Mouse (Mus musculus) heart, embryonic 14.5 days (tissue): ENCODE results near the gene Sumo2. TPM values are rescaled to one million over a fixed set of nuclear protein-coding genes. Genes with fewer than 3 reads are reported as not detected.
"Not testable (repeated sequence)": the region's sequence is repeated elsewhere in the genome, so short reads cannot be mapped to it uniquely, and the experiment has no call there.

Source experiments
- ATAC-seq: fragments of 200-750 bp; cut with Nextera tagmentation; 2 replicates; pipeline ENCODE4 v1.8.0; 2017; ENCODE audit warnings: low read depth, moderate TSS enrichment; ENCODE audit not compliant: insufficient number of reproducible peaks, insufficient read depth, low FRiP score
- H3K27ac ChIP-seq, 2 experiments: fragments of 200-500 bp in 1 of 2; fragments of 300-500 bp in 1 of 2; sonication (generic) in 1 of 2; replicated peaks in 1 of 2; 2 replicates each; pipeline ENCODE4 v1.5.1; 2012 to 2014; ENCODE audit warnings: low read depth in 2 of 2, low read length in 2 of 2, control low read depth in 1 of 2, mild to moderate bottlenecking in 1 of 2, mixed read lengths in 1 of 2; ENCODE audit not compliant: control insufficient read depth in 1 of 2, insufficient read depth in 1 of 2
- H3K27me3 ChIP-seq: fragments of 300-500 bp; sonication (generic); 2 replicates; pipeline ENCODE4 v1.6.1; 2014; ENCODE audit warnings: mild to moderate bottlenecking, low read length, control low read depth; ENCODE audit not compliant: control insufficient read depth, insufficient read depth
- H3K36me3 ChIP-seq: fragments of 300-500 bp; sonication (generic); 2 replicates; pipeline ENCODE4 v1.6.1; 2014; ENCODE audit warnings: mild to moderate bottlenecking, control low read depth, low read length, mixed read lengths; ENCODE audit not compliant: control insufficient read depth, insufficient read depth
- H3K4me1 ChIP-seq, 2 experiments: fragments of 200-500 bp in 1 of 2; fragments of 300-500 bp in 1 of 2; sonication (generic) in 1 of 2; 2 replicates each; pipeline ENCODE4 v1.6.1; 2012 to 2014; ENCODE audit warnings: low read length in 2 of 2, control low read depth in 1 of 2, mixed read lengths in 1 of 2; ENCODE audit not compliant: control insufficient read depth in 2 of 2, insufficient read depth in 2 of 2
- H3K4me2 ChIP-seq: fragments of 300-500 bp; sonication (generic); 2 replicates; pipeline ENCODE4 v1.6.1; 2014; ENCODE audit warnings: mild to moderate bottlenecking, low read length
- H3K4me3 ChIP-seq, 2 experiments: fragments of 200-500 bp in 1 of 2; fragments of 300-500 bp in 1 of 2; sonication (generic) in 1 of 2; 2 replicates each; pipeline ENCODE4 v1.5.1; 2012 to 2014; ENCODE audit warnings: low read length in 2 of 2, mild to moderate bottlenecking in 2 of 2, control low read depth in 1 of 2, low read depth in 1 of 2, moderate library complexity in 1 of 2; ENCODE audit not compliant: control insufficient read depth in 1 of 2, insufficient read depth in 1 of 2
- H3K9ac ChIP-seq: fragments of 300-500 bp; sonication (generic); 2 replicates; pipeline ENCODE4 v1.6.1; 2014; ENCODE audit warnings: mild to moderate bottlenecking, low read length
- H3K9me3 ChIP-seq: fragments of 300-500 bp; sonication (generic); 2 replicates; pipeline ENCODE4 v1.6.1; 2016; ENCODE audit warnings: low read length, control low read depth; ENCODE audit not compliant: control insufficient read depth
- WGBS: fragments of 180-500 bp; shearing (Covaris S2); extraction: QIAGEN DNeasy Blood & Tissue Kit; methylation state at CpG from one replicate; pipeline ENCODE4 v1.1.7; 2014; 5-methylcytosine and 5-hydroxymethylcytosine counted together
- polyA plus RNA-seq: library from polyadenylated mRNA; unstranded; fragments of >200 nt; fragmentation: Nextera tagmentation; extraction: Ambion mirVana; gene quantifications from 2 replicates; pipeline ENCODE4 v1.2.1, GENCODE M21; 2014

The Sumo2 gene
- polyA plus RNA-seq, 1 experiment from 2014 or later = 636 TPM

GRCm38 (mm10) chr11:115534759-115535371 is 1.2 kb downstream of the Sumo2 start:
- no peak for ATAC-seq
- WGBS = 5% methylated on average over 11 of the region's 11 CpGs

GRCm38 (mm10) chr11:115526446-115526845 is 9.6 kb downstream of the Sumo2 start:
- H3K4me1 ChIP-seq, H3K9ac ChIP-seq, H3K9me3 ChIP-seq, H3K4me3 ChIP-seq, H3K27ac ChIP-seq, ATAC-seq, H3K4me2 ChIP-seq, H3K27me3 ChIP-seq: not testable (repeated sequence)
- peaks cover 87% of the 10 kb centered on the region for H3K36me3 ChIP-seq
- WGBS = 92% methylated on average over 3 of the region's 3 CpGs

More at GRCm38 (mm10) chr11:115534759-115535371, 1.2 kb downstream of the Sumo2 start:
- peaks cover 3 to 11% of the 10 kb centered on the region in 2 experiments; a peak in 2 of 4 replicates for H3K4me1 ChIP-seq
- H3K9me3 ChIP-seq = no peaks in the 10 kb centered on the region
- H3K36me3 ChIP-seq = peaks cover 40% of the 10 kb centered on the region
- H3K4me3 ChIP-seq = peak overlapping the region; percentile 64 to 96
- no peaks in the 10 kb centered on the region for H3K27me3 ChIP-seq
- H3K9ac ChIP-seq = peak overlapping the region; percentile 98
- H3K27ac ChIP-seq = peak overlapping the region; percentile 97 to 100
- H3K4me2 ChIP-seq = peak overlapping the region; percentile 90

GRCm38 (mm10) chr11:115522703-115523102 is 13.4 kb downstream of the Sumo2 start:
- Histone ChIP-seq H3K36me3 (peaks cover 53% of the 10 kb centered on the region), H3K9me3 (no peaks in the 10 kb centered on the region), H3K27me3 (no peaks in the 10 kb centered on the region), H3K27ac (no peak overlapping the region), H3K9ac (no peak overlapping the region), H3K4me2 (no peak overlapping the region), H3K4me3 (no peak overlapping the region), H3K4me1 (peaks cover 10 to 17% of the 10 kb centered on the region in 2 experiments)
- 77% methylated on average over 2 of the region's 2 CpGs for WGBS
- no peak for ATAC-seq

GRCm38 (mm10) chr11:115522238-115522637 is 13.8 kb downstream of the Sumo2 start:
- WGBS = 89% methylated on average over 2 of the region's 2 CpGs
- Histone ChIP-seq H3K9ac (no peak overlapping the region), H3K4me2 (no peak overlapping the region), H3K27ac (no peak overlapping the region), H3K27me3 (no peaks in the 10 kb centered on the region), H3K36me3 (peaks cover 48% of the 10 kb centered on the region), H3K9me3 (no peaks in the 10 kb centered on the region), H3K4me3 (no peak overlapping the region), H3K4me1 (peaks cover 10 to 17% of the 10 kb centered on the region in 2 experiments)
- ATAC-seq = no peak

GRCm38 (mm10) chr11:115521080-115521479 is 15.0 kb downstream of the Sumo2 start:
- H3K4me1 ChIP-seq = peaks cover 10 to 17% of the 10 kb centered on the region in 2 experiments
- WGBS = 84% methylated on average over 4 of the region's 4 CpGs
- H3K4me2 ChIP-seq = no peak overlapping the region
- no peak for ATAC-seq
- no peaks in the 10 kb centered on the region for H3K9me3 ChIP-seq
- H3K9ac ChIP-seq = no peak overlapping the region
- H3K27ac ChIP-seq = peak overlapping the region; percentile 72 to 82; a peak in 3 of 4 replicates
- H3K27me3 ChIP-seq = no peaks in the 10 kb centered on the region
- H3K36me3 ChIP-seq = peaks cover 37% of the 10 kb centered on the region
- H3K4me3 ChIP-seq = no peak overlapping the region

- no peak; the same call in 1 of the 2 replicates for ATAC-seq
- H3K27ac ChIP-seq = peak overlapping the region; percentile 72 to 82
- H3K9ac ChIP-seq = peak overlapping the region; percentile 44; the same call in 1 of the 2 replicates
- H3K4me1 ChIP-seq = peaks cover 10 to 17% of the 10 kb centered on the region in 2 experiments
- H3K36me3 ChIP-seq = peaks cover 28% of the 10 kb centered on the region
- H3K27me3 ChIP-seq = no peaks in the 10 kb centered on the region
- no peaks in the 10 kb centered on the region for H3K9me3 ChIP-seq
- H3K4me3 ChIP-seq = no peak overlapping the region
- peak overlapping the region; percentile 38 for H3K4me2 ChIP-seq
- 40% methylated on average over 2 of the region's 2 CpGs for WGBS
Observed at GRCm38 (mm10) chr11:115520218-115520617, 15.9 kb downstream of the Sumo2 start.

- Histone ChIP-seq H3K27ac (peak overlapping the region; percentile 27 to 67; a peak in 2 of 4 replicates), H3K9ac (no peak overlapping the region), H3K4me1 (peaks cover 10 to 20% of the 10 kb centered on the region in 2 experiments), H3K27me3 (no peaks in the 10 kb centered on the region), H3K9me3 (no peaks in the 10 kb centered on the region), H3K4me2 (no peak overlapping the region), H3K4me3 (no peak overlapping the region), H3K36me3 (peaks cover 22% of the 10 kb centered on the region)
- WGBS = 71% methylated on average over 3 of the region's 3 CpGs
- no peak for ATAC-seq
Observed at GRCm38 (mm10) chr11:115519581-115519980, 16.5 kb downstream of the Sumo2 start.
